Mouse (Mus musculus) cerebellum, adult 8-10 months (tissue): Measurements from ENCODE around the gene Nup98.

Experiments
- DNase-seq: peaks from one replicate; pipeline ENCODE4 v3.0.0; 2022

Gene Nup98

DNA sequence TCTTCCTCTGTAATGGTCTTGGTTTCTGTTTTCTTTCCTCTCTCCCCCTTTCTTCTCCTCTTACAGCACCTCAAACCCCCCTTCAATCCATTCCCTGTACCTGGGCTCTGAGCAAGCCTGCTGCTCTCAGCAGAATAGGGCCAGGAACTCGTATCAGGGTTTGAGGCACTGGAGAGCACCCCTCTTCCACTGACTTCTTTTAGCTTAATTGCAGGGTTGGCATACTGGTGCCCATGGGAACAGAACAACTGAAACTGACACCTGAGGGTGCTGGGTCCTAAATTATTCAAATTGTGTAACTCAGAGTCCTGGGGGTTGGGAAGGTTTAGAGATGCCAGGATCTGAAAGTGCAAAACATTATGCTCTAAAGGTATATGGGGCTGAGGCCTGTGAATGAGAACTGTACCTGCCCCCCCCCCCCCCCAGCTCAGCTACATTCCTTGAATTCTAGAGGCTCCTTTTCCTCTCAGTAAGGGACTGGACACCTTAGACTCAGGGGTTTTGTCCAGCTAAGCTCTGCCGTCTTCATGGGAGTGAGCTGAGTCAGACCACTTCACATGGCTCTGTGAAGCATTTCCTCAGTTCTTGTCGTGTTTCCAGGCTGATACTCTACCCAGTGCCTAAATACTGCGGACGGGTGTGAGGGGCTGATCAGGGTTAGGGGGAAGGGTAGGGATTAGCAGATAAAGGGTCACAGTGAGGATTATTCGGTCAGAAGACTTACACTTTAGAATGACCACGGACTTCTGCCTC lies 93.2 kb downstream of the Nup98 start, which contains the start of gene Chrna10:
Chrna10 (minus strand) TSS at position 250 of the 753 bp plus-strand sequence.
- DNase-seq: no peak

DNA sequence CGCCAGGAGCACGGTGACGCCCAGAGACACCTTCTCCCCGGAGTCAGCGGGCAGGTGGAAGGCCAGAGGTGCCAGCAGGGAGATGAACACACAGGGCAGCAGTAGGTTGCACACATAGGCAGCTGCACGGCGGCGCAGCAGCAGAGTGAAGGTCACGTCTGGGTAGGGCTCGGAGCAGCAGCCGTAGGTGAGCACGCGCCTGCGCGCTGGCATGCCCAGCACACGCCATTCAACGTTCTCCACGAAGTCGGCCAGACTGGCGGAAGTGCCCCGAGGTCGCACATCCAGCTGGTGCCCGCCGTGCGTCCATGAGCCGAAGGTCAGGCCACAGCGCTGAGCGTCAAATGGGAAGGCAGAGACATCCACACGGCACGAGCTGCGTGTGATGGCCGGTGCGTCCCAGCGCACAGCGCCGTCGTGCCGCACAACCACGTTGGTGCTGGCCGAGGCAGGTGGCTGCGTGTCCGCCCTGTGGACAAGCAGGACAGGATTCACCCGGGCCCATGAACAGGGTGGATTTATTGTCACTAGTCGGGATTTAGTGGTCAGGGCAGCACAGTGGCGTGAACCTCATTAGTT lies 96.7 kb downstream of the Nup98 start:
- no peak for DNase-seq

DNA sequence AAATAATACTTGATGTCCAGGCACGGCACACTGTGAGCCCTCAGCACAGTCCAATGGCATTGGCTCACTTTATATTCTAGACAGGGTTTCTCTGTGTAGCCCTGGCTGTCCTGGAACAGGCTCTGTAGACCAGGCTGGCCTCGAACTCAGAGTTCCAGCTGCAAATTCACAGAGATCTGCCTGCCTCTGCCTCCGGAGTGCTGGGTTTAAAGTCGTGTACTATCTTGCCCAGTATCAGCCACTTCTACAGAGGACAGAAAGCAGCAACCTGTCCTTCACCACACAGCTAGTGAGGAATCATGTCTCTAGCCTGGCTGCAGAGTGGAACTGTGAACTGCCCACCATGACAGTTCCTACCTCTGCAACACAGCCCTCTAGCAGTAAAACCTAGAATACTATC lies 100.2 kb downstream of the Nup98 start:
- DNase-seq: no peak

DNA sequence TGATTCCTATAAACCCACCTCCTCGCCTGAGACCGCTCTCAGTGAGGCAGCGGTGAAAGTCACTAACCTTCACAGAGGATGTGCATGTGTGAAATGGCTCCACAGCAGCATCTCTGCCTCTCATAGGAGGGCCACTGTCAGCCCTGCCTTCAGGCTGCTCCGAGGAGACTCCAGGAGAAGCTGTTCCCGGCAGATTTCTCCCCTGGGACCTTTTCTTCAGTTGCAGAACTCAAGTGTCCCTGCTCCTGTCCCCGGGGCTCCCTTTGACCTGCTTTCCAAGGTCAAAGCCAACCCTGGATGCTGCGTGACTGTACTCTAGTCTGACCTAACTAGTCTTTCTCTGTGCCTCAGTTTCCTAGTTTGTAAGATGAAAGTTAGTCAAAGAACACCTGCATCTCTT lies 100.8 kb downstream of the Nup98 start, which contains the start of gene Art5:
Art5 (minus strand) TSS at position 319 of the 400 bp plus-strand sequence.
- DNase-seq: no peak

DNA sequence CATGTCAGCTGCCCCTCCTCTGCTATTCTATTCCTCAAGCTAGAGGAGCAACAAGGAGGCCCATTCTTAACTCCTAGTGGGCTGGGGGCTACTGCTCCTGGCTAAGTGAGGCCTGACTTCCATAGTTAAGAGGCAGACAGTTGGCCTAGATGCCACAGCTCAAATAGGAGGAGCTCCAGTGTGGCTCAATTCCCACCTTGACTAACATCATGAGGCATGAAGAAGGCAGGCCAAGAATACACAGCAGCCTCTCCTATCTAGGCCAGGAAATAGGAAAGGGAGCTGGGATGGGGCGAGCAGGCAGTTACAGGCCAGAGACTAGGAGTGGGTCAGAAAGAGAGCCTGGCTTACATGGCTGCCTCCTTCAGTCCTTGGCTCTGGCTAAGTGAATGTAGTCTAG lies 101.8 kb downstream of the Nup98 start:
- no peak for DNase-seq

DNA sequence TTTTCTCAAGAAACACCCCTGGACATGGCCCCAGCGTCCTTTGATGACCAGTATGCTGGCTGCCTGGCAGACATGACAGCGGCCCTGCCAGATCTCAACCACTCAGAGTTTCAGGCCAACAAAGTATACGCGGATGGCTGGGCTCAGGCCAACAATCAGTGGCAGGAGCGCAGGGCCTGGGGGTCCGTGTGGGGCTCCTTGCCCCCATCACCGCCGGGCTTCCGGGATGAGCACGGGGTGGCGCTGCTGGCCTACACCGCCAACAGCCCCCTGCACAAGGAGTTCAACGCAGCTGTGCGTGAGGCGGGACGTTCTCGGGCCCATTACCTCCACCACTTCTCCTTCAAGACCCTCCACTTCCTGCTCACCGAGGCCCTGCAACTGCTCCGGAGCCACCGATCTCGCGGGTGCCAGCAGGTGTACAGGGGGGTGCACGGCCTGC lies 103.3 kb downstream of the Nup98 start:
- DNase-seq: no peak

DNA sequence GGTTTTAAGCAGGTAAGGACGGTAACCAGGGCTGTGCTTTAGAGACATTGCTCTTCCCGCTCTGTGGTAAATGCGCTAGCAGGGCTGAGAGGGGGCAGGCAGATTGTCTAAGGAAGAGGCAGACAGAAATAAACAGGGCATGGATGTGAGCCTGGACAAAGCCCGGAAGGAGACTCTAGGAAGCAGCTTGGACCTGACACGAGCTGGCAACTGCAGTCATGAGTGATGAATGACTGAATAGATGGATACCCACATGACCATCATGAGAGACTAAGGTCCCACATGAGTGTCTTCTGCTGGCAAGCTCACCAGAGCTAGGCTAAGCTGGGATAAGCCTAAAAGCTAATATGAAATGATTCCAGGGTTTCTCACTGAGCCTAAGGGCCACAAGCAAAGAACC lies 105.8 kb downstream of the Nup98 start:
- peak; percentile 28 for DNase-seq

DNA sequence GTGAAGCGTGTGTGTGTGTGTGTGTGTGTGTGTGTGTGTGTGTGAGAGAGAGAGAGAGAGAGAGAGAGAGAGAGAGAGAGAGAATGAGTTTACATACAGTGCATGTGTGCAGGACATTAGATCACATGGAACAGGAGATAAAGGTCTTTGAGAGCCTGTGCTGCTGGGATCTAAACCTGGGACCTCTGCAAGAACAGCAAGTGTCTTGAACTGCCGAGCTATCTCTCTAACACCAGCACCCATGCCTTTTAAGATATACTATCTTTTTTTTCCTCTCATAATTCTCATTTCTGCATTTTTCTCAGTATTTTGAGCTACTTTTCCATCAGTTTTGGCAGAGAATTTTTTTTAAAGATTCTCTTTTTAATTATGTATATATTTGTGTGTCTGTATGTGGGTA lies 106.4 kb downstream of the Nup98 start:
- DNase-seq: no peak

DNA sequence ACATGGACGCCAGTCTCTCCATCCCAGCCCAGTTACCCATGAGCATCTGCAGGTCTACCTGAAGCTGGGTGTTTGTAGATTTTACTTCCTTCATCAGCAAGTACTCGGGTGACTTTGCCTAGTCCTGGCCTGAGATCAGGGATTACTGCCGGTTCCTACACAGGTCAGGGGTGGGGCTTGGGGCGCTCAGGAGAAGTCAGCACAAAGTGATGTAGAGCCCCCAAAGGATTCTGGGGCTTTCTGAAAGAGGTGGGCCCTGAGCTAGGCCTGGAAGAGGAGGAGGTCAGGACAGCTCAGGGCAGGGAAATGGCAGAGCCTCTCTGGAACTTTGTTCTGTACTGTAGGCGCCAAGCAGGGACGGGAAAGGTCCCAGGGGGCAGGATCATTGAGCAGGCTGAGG lies 107.3 kb downstream of the Nup98 start:
- no peak for DNase-seq

DNA sequence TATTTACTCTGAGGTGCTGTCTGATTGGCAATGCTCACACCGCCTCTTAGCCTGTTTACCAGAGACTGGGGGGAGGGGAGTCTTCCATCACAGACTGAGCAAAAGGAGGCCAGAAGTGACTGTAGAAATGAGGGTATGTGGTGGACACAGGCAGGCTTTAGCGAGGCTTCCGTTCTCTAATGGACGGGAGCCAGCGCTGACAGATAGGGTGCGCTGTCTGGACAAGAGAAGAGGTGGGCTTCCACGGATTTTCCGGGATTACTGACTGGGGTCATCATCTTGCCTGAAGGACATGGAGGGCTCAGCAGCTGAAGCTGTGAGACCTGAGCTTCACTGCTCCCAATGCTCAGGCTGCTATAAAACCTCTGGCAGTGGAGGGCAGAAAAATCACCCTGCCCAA lies 107.7 kb downstream of the Nup98 start:
- no peak for DNase-seq

DNA sequence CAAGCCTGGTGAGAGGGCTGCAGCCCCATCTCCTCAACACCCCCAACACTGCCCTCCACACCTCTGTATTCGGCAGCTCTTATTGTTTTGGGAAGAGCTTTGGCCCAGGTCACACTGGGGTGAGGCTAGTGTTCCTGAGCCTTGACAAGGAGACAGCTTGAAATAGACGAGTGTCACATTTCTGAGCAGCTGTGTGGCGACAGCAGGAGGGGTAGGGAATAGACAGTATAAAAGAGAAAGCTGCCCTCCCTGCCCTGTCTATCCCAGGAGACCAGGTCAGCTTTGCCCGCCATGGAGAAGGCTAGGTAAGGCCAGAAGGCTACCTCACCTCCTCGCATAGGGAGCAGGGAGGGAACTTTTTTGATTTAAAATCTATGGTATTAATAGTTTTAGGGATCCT lies 108.5 kb downstream of the Nup98 start, which contains the start of gene Art1:
Art1 (plus strand) TSS at position 257 of the 400 bp plus-strand sequence.
- DNase-seq: no peak

DNA sequence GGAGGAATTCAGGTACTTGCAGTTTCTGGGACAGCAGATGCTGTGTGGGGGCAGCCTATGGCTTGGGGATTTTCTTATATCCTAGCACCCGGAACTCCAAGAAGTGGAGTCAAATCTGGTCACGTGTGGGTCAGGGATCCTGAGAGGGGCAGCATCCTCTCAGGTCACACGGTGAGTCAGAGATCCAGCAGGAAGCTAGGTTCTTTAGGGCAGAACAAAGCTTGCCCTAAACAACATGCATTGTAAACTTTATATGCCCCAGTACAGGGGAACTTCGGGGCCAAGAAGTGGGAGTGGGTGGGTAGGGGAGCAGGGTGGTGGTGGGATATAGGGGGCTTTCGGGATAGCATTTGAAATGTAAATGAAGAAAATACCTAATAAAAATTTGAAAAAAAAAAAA lies 109.1 kb downstream of the Nup98 start:
- no peak for DNase-seq

DNA sequence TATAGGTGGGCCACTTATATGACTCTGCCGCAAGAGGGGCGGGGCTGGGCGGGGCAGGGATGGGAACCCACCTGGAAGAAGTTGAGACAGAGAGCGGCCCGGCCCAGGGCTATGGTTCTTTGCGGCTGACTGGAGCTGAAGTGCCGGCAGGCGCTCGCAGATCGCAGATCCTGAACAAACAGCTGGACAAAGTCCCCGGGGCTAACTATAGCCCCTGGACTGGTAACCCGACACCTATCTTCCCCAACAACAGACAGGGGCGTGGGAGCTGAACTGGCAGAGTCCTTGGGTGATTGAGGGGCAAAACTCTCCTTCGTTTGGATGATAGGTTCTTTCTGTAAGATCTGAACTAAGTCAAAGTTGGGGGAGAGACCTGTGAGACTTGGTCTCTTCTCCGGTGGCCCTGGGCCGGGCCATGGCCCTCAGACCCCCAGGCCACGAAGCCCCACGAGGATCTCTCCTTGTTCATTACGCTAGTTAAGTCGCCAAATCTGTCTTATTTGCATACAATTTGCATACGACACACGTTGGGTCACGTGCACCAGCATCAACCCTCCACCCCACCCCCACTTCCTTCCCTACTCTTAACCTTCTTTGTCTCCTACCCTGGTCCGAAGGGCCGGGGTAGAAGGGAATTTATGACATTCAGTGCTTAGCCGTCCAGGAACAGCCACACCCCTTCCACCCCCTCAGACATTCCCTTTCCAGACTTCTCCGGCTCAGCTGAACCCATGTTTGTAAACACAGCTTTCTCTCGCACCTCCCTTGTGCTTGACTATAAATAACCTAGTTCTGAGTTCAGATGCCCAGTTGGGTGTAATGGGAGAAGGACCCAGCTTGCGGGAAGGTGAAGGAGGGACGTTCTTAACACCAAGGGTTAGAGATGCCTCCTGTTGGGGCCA lies 110.0 kb downstream of the Nup98 start:
- no peak for DNase-seq

DNA sequence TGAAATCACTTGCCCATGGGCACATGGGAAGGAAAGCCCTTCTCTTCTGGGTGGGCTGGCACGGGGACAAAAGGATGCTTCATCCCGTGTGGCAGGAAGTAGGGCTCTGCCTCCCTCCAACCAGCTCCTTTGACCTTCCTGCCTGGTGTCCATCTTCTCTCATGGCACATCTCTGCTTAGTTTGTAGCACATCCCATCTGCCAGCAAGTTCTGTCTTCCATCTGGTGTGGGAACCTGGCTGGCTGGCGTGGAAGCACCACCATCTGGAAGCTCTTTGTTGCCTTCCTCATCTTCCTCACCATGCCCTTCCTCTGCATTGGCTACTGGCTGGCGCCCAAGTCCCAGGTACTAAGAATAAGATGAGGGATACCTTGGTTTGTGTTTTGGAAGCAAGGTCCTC lies 122.6 kb downstream of the Nup98 start:
- DNase-seq: peak; percentile 26

DNA sequence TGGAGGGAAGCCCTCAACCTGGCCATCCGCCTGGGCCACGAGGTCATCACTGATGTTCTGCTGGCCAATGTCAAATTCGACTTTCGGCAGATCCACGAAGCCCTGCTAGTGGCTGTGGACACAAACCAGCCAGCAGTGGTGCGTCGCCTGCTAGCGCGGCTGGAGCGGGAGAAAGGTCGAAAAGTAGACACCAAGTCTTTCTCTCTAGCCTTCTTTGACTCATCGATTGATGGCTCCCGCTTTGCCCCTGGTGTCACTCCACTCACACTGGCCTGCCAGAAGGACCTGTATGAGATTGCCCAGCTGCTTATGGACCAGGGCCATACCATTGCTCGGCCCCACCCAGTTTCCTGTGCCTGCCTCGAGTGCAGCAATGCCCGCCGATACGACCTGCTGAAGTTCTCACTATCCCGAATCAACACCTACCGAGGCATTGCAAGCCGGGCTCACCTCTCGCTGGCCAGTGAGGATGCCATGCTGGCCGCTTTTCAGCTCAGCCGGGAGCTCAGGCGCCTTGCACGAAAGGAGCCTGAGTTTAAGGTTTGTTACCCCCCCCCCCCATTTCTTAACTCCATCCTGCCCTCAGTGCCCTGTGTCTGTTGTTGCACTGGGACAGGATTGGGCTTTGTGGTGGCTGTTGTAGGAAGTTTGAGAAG lies 125.8 kb downstream of the Nup98 start:
- no peak for DNase-seq

DNA sequence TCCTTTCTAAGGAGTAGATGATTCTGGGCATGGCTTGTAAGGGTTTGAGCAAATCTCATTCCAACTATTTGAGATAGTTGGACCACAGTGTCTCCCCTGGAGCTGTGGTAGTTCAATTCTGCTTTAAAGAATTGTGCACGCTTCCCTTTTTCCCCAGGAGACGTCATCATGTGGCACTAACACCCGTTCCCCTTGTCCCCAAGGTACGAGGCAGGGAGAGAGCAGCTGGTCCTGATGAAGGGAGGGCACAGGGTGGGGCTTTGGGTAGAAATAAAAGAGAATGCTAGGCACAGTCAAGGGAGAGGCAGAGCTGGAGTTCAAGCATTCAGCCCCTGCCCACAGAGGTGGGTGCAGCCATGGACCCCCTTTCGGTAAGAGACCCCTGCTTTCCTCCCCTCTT lies 127.2 kb downstream of the Nup98 start, which contains the start of gene Trpc2:
Trpc2 (plus strand) TSS at position 301 of the 400 bp plus-strand sequence.
- no peak for DNase-seq

DNA sequence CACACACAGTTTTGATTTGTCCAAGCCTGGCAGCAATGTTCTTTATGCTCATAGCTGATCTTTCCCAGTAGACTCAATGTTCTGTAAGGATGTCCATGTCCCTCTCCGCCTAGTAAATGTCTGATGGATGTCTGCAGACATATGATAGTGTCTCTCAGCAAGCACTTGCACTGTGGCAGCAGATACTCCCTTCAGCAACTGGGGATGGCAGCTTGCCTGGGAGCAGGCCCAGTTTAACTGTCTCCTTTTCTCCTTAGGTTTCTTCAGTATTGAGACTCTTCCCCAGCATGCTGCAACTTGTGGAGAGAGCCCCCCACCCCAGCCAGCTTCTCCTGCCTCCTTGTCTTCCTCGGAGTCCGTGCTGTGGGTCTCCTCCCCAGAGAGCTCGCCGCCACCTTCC lies 128.2 kb downstream of the Nup98 start:
- no peak for DNase-seq

DNA sequence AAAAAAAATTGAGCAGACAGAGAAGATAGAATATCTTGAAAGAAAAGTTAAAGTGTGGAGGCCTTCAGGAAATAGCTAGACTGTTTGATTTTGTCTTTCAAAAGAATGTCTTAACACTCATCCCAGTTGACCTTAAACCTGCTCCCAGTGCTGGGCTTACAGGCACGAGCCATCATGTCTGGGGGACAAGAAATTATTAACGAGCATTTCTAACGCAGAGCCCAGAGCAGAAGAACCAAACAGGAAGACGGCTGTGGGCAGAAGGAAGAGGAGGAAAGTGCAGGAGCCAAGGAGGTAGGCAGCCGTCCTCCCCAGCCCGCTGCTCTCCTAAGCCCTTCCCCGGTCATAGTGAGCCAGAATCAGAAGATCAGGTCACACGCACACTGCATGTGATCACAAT lies 129.7 kb downstream of the Nup98 start:
- DNase-seq: no peak

DNA sequence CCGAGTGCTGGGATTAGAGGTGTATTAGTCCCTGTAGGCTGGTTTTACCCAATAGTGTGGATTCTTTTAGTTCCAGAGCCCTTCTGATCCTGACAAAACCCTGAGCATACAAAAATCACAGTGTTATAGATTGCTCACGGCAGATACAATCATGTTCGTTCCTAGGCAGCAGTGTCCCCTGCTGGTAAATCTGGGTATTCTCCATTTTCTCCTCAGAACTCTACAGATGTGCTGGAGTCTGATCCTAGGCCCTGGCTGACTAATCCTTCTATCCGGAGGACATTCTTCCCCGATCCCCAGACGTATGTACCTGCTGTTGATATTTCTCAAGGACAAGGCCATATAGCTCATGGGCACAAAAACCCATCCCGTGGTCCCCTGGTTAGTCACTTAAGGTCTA lies 131.5 kb downstream of the Nup98 start:
- peak; percentile 30 for DNase-seq

DNA sequence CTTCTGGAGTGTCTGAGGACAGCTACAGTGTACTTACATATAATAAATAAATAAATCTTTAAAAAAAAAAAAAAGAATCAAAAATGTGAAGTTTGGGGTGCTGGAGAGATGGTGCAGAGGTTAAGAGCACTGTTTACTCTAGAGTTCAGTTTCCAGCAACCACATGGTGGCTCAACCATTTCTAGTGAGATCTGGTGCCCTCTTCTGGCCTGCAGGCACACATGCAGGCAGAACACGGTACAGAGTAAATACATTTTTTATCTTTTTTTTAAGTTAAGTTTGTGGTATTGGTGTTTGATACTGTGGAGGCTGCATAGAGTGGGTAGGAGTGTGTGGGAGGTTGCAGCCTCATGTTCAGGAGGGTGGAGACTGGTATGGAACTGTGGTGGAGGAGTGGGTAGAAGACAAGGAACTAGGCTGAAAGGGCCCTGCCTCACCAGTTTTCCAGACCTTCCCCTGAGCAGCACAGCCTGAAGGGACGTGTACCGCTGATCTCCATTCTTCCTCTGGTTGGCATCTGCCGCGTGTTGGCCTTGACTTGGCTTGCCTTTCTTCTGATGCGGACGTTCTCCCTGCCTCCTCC lies 133.2 kb downstream of the Nup98 start:
- DNase-seq: no peak
